Mouse (Mus musculus) colon, adult 2 months (tissue): Measurements from ENCODE around the gene Trp53. TPM values are rescaled to one million over a fixed set of nuclear protein-coding genes. Genes with fewer than 3 reads are reported as not detected.

Experiments
- polyA plus RNA-seq: library from polyadenylated mRNA; depleted of rRNA; stranded (reverse); fragments of >200 nt; gene quantifications from 2 replicates; pipeline ENCODE4 v1.2.3, GENCODE M21; 2012; rRNA removed

Gene Trp53
- polyA plus RNA-seq = 69.1 and 71.7 TPM in 2 replicates

GRCm38 (mm10) chr11:69580091-69580514 is at the start of gene Trp53, which contains the start of gene Wrap53:
Gene Trp53, plus strand, starts transcription at chr11:69580359.
Gene Wrap53, minus strand, starts transcription at chr11:69580255.

GRCm38 (mm10) chr11:69549060-69549656 is 31.0 kb upstream of the Trp53 start, which contains the start of gene Dnah2:
Gene Dnah2, minus strand, starts transcription at chr11:69549110.

GRCm38 (mm10) chr11:69559851-69560765 is 20.1 kb upstream of the Trp53 start, which contains the start of gene Efnb3:
Gene Efnb3, minus strand, starts transcription at chr11:69560205.

GRCm38 (mm10) chr11:69605726-69606490 is 25.7 kb downstream of the Trp53 start, which contains the start of gene Atp1b2:
Gene Atp1b2, minus strand, starts transcription at chr11:69605942.

GRCm38 (mm10) chr11:69617805-69618204 is 37.6 kb downstream of the Trp53 start, which contains the start of gene Shbg:
Gene Shbg, minus strand, starts transcription at chr11:69617905.

GRCm38 (mm10) chr11:69621571-69622268 is 41.6 kb downstream of the Trp53 start, which contains the start of gene Sat2:
Gene Sat2, plus strand, starts transcription at chr11:69622024.

GRCm38 (mm10) chr11:69632284-69633089 is 52.3 kb downstream of the Trp53 start, which contains the start of gene Fxr2:
Gene Fxr2, plus strand, starts transcription at chr11:69632990.

Other genes starting within 250 kb of the Trp53 start
- 1.2 and 1.4 TPM in 2 replicates for gene Rnf227, start 239.9 kb upstream of the Trp53 start, polyA plus RNA-seq
- gene Chd3, start 211.0 kb upstream of the Trp53 start, polyA plus RNA-seq = 101 and 103 TPM in 2 replicates
- 150 and 174 TPM in 2 replicates for gene Naa38, start 184.9 kb upstream of the Trp53 start, polyA plus RNA-seq
- 10.1 and 11.7 TPM in 2 replicates for gene Cyb5d1, start 184.7 kb upstream of the Trp53 start, polyA plus RNA-seq
- 12.4 and 25.4 TPM in 2 replicates for gene Tmem88, start 182.1 kb upstream of the Trp53 start, polyA plus RNA-seq
- 15.5 and 18.5 TPM in 2 replicates for gene Kdm6b, start 166.7 kb upstream of the Trp53 start, polyA plus RNA-seq
- gene Dnah2, start 31.2 kb upstream of the Trp53 start, polyA plus RNA-seq = 0.44 and 0.93 TPM in 2 replicates
- 1.1 and 1.8 TPM in 2 replicates for gene Efnb3, start 20.2 kb upstream of the Trp53 start, polyA plus RNA-seq
- gene Wrap53, start 104 bp upstream of the Trp53 start, polyA plus RNA-seq = 13.9 and 18.2 TPM in 2 replicates
- gene Atp1b2, start 25.6 kb downstream of the Trp53 start, polyA plus RNA-seq = 6.2 and 6.3 TPM in 2 replicates
- gene Shbg, start 37.5 kb downstream of the Trp53 start, polyA plus RNA-seq = not detected in 2 replicates
- 1.3 and 1.8 TPM in 2 replicates for gene Sat2, start 41.7 kb downstream of the Trp53 start, polyA plus RNA-seq
- gene Fxr2, start 52.6 kb downstream of the Trp53 start, polyA plus RNA-seq = 40.4 and 45.3 TPM in 2 replicates
- gene Sox15, start 75.0 kb downstream of the Trp53 start, polyA plus RNA-seq = not detected in 2 replicates
- 97.9 and 102 TPM in 2 replicates for gene Mpdu1, start 82.3 kb downstream of the Trp53 start, polyA plus RNA-seq
- 16.9 and 23.1 TPM in 2 replicates for gene Cd68, start 85.8 kb downstream of the Trp53 start, polyA plus RNA-seq
- gene Eif4a1, start 92.1 kb downstream of the Trp53 start, polyA plus RNA-seq = 190 and 192 TPM in 2 replicates
- gene Senp3, start 101.7 kb downstream of the Trp53 start, polyA plus RNA-seq = 37.8 and 38.7 TPM in 2 replicates
- gene Tnfsf13, start 105.4 kb downstream of the Trp53 start, polyA plus RNA-seq = 15.1 and 20.9 TPM in 2 replicates
- 26.3 and 32.5 TPM in 2 replicates for gene Tnfsf12, start 115.5 kb downstream of the Trp53 start, polyA plus RNA-seq
- 5.2 and 5.7 TPM in 2 replicates for gene Tnfsfm13, start 115.7 kb downstream of the Trp53 start, polyA plus RNA-seq
- 19.8 and 20.0 TPM in 2 replicates for gene Polr2a, start 178.3 kb downstream of the Trp53 start, polyA plus RNA-seq
- gene Slc35g3, start 181.6 kb downstream of the Trp53 start, polyA plus RNA-seq = 0.33 TPM in 1 of 2 replicates, not detected in the other
- 37.2 and 40.3 TPM in 2 replicates for gene Zbtb4, start 185.6 kb downstream of the Trp53 start, polyA plus RNA-seq
- gene Chrnb1, start 215.6 kb downstream of the Trp53 start, polyA plus RNA-seq = 5.7 and 8.7 TPM in 2 replicates
- 6.4 and 6.9 TPM in 2 replicates for gene Fgf11, start 221.5 kb downstream of the Trp53 start, polyA plus RNA-seq
- 45.7 and 55.0 TPM in 2 replicates for gene Tmem102, start 225.3 kb downstream of the Trp53 start, polyA plus RNA-seq
- not detected in 2 replicates for gene Gm39566, start 234.9 kb downstream of the Trp53 start, polyA plus RNA-seq
- not detected in 2 replicates for gene Spem2, start 238.1 kb downstream of the Trp53 start, polyA plus RNA-seq
- gene Spem1, start 241.8 kb downstream of the Trp53 start, polyA plus RNA-seq = 0.22 TPM in 1 of 2 replicates, not detected in the other